Mouse (Mus musculus): ENCODE measurements around the gene Ckap2l. TPM values are rescaled to one million over a fixed set of nuclear protein-coding genes. Genes with fewer than 3 reads are reported as not detected.

Gene Ckap2l
- polyA plus RNA-seq, 1 experiment from 2014 or later = 6.7 TPM

DNA sequence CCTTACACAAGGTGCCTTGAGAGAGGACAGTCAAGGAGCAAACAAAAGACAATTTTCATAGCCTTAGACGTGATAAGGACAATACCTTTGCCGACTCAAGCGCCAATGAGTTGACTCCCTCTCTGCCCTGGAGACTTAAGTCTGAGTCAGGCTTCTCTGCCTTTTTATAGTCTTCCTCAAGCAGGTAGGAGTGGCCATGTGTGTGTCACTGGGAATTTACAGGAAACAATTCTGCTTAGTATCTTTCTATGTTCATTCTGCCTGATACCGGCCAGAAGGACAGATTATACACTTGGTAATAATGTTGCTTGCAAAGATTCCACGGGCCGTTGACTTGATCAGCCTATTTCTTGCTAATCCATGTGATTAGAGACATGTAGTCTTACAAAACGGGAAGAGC, 12.8 kb upstream of the Ckap2l start, which contains the start of gene Il1a:
Gene Il1a (minus strand): TSS at position 137 of the 400 bp plus-strand sequence.
- Histone ChIP-seq H3K4me2 (no peak within 1 kb of the TSS), H3K4me1 (no peaks in the 10 kb centered on the region), H3K9ac (no peak within 1 kb of the TSS), H3K9me3 (no peaks in the 10 kb centered on the region), H3K36me3 (replicated peaks) (no peaks in the 10 kb centered on the region), H3K4me3 (no peak within 1 kb of the TSS), H3K27ac (no peak within 1 kb of the TSS), H3K27me3 (replicated peaks) (no peaks in the 10 kb centered on the region)
- no peak for ATAC-seq (replicated peaks)
- 84% methylated on average over 7 of the region's 7 CpGs for WGBS

DNA sequence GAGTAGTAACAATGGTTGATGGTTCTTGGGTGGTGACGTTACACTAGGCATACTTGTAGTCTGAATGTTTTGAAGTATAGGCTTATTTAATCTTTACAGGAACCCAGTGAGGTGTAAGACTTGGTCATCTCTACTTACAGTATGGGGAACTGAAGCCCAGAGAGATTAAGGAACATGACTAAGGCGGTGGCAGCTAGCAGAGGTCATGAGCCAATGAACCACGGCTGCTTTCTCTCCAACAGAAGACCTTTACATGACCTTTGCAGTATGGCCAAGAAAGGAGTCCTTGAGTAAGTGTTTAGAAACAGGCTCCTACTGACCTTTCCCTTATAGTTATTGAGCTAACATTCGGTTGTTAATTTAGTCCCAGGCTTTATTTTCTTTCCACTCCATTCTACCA, 9.0 kb upstream of the Ckap2l start:
- no peak overlapping the region for H3K4me3 ChIP-seq
- no peak overlapping the region for H3K4me2 ChIP-seq
- no peaks in the 10 kb centered on the region for H3K27me3 ChIP-seq (replicated peaks)
- no peaks in the 10 kb centered on the region for H3K9me3 ChIP-seq
- no peaks in the 10 kb centered on the region for H3K4me1 ChIP-seq
- 80% methylated on average over 4 of the region's 4 CpGs for WGBS
- ATAC-seq (replicated peaks) = no peak
- no peak overlapping the region for H3K27ac ChIP-seq
- H3K9ac ChIP-seq = no peak overlapping the region
- no peaks in the 10 kb centered on the region for H3K36me3 ChIP-seq (replicated peaks)

DNA sequence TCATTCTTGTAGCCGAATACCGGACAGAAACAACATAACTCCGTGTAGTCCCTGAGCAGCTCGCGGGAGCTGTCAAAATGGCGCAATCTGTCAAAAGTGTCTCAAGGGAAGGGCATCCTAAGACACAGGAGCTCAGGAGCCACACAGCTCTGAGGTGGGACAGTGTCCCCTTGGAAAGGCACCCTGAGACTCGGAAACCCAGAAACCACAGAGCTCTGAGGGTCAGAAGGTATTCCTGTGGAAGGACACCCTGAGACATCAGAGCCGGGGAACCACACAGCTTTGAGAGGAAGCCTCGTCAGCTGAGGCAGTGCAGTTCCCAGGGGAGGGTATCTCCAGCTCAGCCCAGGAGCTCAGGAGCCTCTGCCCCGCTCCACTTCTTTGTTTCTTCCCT, 574 bp upstream of the Ckap2l start:
- peaks cover 10% of the 10 kb centered on the region for H3K4me1 ChIP-seq
- peak overlapping the region; percentile 89 for H3K4me2 ChIP-seq
- 3% methylated on average over 10 of the region's 10 CpGs for WGBS
- H3K36me3 ChIP-seq (replicated peaks) = no peaks in the 10 kb centered on the region
- peak overlapping the region; percentile 73 for H3K9ac ChIP-seq
- peak overlapping the region; percentile 78 for H3K4me3 ChIP-seq
- H3K9me3 ChIP-seq = no peaks in the 10 kb centered on the region
- peak overlapping the region; percentile 96 for H3K27ac ChIP-seq
- peak; percentile 83 for ATAC-seq (replicated peaks)
- H3K27me3 ChIP-seq (replicated peaks) = no peaks in the 10 kb centered on the region

DNA sequence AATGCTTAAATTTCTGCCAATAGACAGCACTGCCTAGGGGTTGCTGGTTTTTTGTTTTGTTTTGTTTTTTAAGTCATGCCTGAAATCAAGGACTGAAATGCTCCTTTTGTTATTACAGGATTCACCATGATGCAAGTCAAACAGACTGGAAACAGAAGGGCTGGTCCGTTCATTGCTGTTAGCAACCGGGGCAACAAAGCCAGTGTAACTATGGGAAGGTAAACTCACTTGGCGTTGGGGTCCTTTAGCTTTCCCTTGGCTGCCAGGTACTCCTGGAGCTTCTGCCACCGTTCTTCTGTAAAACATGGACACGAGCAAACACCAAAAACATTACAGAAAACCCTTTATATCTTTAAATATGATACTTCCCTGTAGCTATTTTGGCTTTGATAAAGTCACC, 926 bp downstream of the Ckap2l start:
- Histone ChIP-seq H3K9me3 (no peaks in the 10 kb centered on the region), H3K27ac (no peak overlapping the region), H3K27me3 (replicated peaks) (no peaks in the 10 kb centered on the region), H3K36me3 (replicated peaks) (no peaks in the 10 kb centered on the region), H3K4me1 (peaks cover 10% of the 10 kb centered on the region), H3K4me3 (peak overlapping the region; percentile 78; the same call in 1 of the 2 replicates), H3K9ac (no peak overlapping the region), H3K4me2 (peak overlapping the region; percentile 84)
- WGBS = 47% methylated on average over 5 of the region's 5 CpGs
- no peak for ATAC-seq (replicated peaks)

DNA sequence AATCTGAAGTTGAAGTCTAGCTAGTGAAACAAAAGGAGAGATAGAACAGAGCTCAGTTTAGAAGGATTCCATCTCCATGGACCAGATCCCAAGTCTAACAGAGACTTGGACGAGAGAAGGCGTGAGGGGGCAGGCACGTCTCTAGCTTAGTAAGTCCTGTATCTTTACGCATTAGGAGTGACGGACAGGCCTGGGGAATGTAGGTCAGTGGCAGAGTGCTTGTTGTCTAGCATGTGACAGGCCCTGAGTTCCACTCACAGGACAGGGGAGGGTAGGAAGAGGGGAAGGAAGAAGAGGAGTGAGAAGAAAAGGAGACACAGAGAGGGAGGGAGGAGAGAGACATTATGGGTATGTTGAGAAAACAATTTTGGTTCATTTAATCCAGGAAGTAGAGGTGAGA, 1.9 kb downstream of the Ckap2l start:
- WGBS = 90% methylated on average over 5 of the region's 5 CpGs
- no peaks in the 10 kb centered on the region for H3K36me3 ChIP-seq (replicated peaks)
- no peak overlapping the region for H3K27ac ChIP-seq
- H3K4me3 ChIP-seq = no peak overlapping the region
- H3K9me3 ChIP-seq = no peaks in the 10 kb centered on the region
- no peak for ATAC-seq (replicated peaks)
- no peak overlapping the region for H3K9ac ChIP-seq
- peaks cover 10% of the 10 kb centered on the region for H3K4me1 ChIP-seq
- H3K4me2 ChIP-seq = no peak overlapping the region
- H3K27me3 ChIP-seq (replicated peaks) = no peaks in the 10 kb centered on the region

DNA sequence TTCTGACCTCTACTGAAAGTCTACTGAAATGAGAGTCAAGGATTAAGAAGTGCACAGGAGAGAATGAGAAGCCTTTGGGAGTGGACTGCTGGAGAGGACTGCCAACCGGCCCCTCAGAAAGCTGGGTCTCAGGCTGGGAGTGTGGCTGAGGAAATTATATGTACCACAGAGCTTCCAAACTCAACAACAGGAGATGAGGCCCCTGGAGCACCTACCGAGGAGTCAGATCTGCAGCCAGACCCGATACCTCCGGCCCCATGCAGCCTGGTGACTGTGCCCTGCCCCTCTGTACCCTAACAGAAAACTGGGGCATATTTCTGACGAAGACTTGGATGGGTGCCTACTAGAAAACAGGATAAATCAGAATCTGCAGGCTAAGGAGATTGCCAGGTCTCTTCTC, 23.2 kb downstream of the Ckap2l start:
- no peak for ATAC-seq (replicated peaks)
- Histone ChIP-seq H3K4me3 (no peak overlapping the region), H3K27me3 (replicated peaks) (no peaks in the 10 kb centered on the region), H3K4me2 (no peak overlapping the region), H3K36me3 (replicated peaks) (no peaks in the 10 kb centered on the region), H3K9ac (no peak overlapping the region), H3K4me1 (no peaks in the 10 kb centered on the region), H3K27ac (no peak overlapping the region), H3K9me3 (no peaks in the 10 kb centered on the region)
- WGBS = 97% methylated on average over 5 of the region's 5 CpGs

DNA sequence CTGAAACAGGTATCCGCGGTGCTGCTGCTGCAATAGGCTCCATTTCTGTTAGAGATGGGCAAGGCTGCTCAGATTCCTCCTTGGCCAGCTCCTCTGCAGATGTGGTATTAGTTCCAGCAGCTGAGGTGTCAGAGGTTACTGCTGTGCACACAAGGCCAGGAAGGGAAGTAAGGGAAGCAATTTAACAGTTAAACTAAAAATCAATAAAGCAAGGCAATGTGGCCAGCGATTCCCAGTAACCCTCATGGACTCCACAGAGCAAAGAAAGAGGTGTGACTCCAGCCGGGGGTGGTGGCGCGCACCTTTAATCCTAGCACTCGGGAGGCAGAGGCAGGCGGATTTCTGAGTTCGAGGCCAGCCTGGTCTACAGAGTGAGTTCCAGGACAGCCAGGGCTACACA, 26.4 kb downstream of the Ckap2l start:
- Histone ChIP-seq H3K9me3 (no peaks in the 10 kb centered on the region), H3K27me3 (replicated peaks) (no peaks in the 10 kb centered on the region), H3K4me3 (no peak overlapping the region), H3K4me2 (no peak overlapping the region), H3K36me3 (replicated peaks) (no peaks in the 10 kb centered on the region), H3K4me1 (no peaks in the 10 kb centered on the region), H3K27ac (no peak overlapping the region), H3K9ac (no peak overlapping the region)
- no peak for ATAC-seq (replicated peaks)
- 90% methylated on average over 9 of the region's 9 CpGs for WGBS

DNA sequence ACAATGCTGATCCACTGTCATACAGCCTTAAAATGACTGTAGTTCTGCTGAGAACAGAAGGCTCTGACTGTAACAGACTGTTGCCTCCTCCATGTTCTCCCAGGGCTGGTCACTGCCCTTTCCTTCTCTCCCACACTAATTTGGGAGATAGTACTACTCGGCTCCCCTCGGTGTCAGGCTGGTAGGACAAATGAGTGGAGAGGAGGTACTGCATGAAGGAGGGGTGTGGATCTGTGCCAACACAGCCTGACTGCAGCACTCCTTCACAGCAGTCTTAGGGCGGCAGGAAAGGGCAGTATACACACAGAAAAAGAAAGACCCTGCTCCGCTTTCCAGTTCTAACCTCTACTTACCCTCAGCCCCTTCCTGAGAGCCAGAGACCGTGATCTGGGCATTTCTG, 27.0 kb downstream of the Ckap2l start:
- Histone ChIP-seq H3K36me3 (replicated peaks) (no peaks in the 10 kb centered on the region), H3K9ac (no peak overlapping the region), H3K9me3 (no peaks in the 10 kb centered on the region), H3K27ac (no peak overlapping the region), H3K4me2 (no peak overlapping the region), H3K4me1 (no peaks in the 10 kb centered on the region), H3K27me3 (replicated peaks) (no peaks in the 10 kb centered on the region), H3K4me3 (no peak overlapping the region)
- WGBS = 93% methylated on average over 5 of the region's 5 CpGs
- no peak for ATAC-seq (replicated peaks)

DNA sequence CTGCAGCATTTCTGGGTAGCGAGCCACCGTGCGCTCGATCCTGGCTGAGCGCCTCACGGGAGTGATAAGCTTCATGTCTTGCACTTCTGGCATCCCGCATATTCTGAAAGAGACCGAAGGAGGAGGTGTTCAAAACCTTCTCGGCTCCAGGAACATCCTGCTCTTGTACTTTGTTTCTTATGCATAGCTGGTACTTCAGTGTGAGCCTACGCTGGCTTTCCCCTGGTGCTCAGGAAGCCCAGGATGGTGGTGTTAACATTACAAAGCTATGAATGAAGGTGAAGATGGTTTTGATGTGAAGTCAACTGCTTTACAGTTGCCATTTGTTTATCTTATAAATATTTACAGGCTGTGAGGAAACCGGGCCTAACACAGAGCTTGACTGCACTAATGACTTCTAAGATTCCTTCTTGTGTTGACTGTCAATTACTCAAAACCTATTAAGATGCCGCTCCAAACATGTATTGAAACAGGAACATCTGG, 27.8 kb downstream of the Ckap2l start:
- WGBS = 95% methylated on average over 12 of the region's 12 CpGs
- Histone ChIP-seq H3K4me1 (no peaks in the 10 kb centered on the region), H3K4me2 (no peak overlapping the region), H3K36me3 (replicated peaks) (no peaks in the 10 kb centered on the region), H3K27ac (no peak overlapping the region), H3K4me3 (no peak overlapping the region), H3K9me3 (no peaks in the 10 kb centered on the region), H3K27me3 (replicated peaks) (no peaks in the 10 kb centered on the region), H3K9ac (no peak overlapping the region)
- ATAC-seq (replicated peaks) = no peak

DNA sequence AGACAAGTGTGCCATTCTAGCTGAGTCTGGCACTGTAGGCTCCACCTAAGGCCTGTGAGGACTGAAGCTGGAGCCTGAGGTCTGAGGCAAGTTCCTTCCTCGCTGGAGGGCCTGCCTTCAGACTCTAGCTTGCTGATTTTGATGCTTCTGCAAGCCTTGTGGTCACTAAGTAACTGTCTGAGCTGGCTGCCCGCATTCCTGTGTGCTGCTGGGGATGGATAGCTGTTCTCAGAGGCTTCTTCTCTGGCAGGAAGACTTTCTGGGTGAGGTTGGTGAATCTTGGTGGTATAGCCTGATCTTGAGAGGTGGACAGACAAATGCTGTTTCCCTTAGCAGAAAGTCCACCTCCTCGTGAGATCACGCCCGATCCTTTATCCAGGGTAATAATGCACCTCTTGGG, 29.3 kb downstream of the Ckap2l start:
- no peaks in the 10 kb centered on the region for H3K36me3 ChIP-seq (replicated peaks)
- no peak for ATAC-seq (replicated peaks)

DNA sequence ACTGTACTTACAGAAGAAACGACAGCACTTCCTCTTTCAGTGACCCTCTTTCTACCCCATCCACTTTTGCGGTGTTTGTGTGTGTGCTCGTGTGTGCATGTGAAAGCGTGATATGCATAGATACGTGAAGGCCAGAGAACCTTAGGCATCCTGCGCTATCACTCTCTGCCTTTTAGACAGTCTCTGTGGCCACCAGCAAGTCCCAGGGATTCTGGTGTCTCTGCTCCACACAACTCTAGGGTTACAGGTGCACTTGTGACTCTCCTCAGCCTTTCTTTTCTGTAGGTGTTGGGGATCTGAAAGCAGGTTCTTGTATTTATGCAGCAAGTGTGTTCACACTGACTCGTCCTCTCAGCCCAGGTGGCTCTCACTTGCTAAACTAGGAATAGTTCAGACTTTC, 31.7 kb downstream of the Ckap2l start:
- no peaks in the 10 kb centered on the region for H3K4me1 ChIP-seq
- H3K27me3 ChIP-seq (replicated peaks) = no peaks in the 10 kb centered on the region
- H3K27ac ChIP-seq = no peak overlapping the region
- no peak overlapping the region for H3K4me2 ChIP-seq
- H3K4me3 ChIP-seq = no peak overlapping the region
- ATAC-seq (replicated peaks) = no peak
- 95% methylated on average over 7 of the region's 7 CpGs for WGBS
- H3K9ac ChIP-seq = no peak overlapping the region
- H3K36me3 ChIP-seq (replicated peaks) = no peaks in the 10 kb centered on the region
- H3K9me3 ChIP-seq = no peaks in the 10 kb centered on the region

More for the DNA sequence above, 29.3 kb downstream of the Ckap2l start:
- no peaks in the 10 kb centered on the region for H3K27me3 ChIP-seq (replicated peaks)
- H3K4me1 ChIP-seq = no peaks in the 10 kb centered on the region
- H3K9ac ChIP-seq = no peak overlapping the region
- no peak overlapping the region for H3K27ac ChIP-seq
- H3K9me3 ChIP-seq = no peaks in the 10 kb centered on the region
- H3K4me3 ChIP-seq = no peak overlapping the region
- H3K4me2 ChIP-seq = no peak overlapping the region
- WGBS = 95% methylated on average over 5 of the region's 5 CpGs

DNA sequence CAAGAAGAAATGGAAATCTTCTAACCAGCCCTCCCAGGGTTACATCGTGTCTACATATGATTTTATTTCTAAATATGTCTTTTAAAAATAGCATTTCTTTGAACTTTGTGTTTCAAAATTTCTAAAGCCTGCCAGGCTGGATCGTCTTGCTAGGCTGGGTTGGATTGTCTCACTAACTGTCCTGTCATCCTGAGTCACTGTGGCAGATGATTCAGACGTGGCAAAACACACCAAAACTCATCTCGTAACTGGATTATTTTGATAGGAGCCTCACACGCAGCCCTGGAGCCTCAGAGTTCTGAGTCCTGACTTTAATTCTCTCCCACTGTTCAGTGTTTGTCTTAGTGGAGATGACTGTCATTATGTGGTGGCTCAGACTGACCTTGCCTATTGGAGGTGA, 33.9 kb downstream of the Ckap2l start:
- Histone ChIP-seq H3K4me2 (no peak overlapping the region), H3K27me3 (replicated peaks) (no peaks in the 10 kb centered on the region), H3K36me3 (replicated peaks) (no peaks in the 10 kb centered on the region), H3K27ac (no peak overlapping the region), H3K9me3 (no peaks in the 10 kb centered on the region), H3K9ac (no peak overlapping the region), H3K4me3 (no peak overlapping the region), H3K4me1 (peaks cover 3% of the 10 kb centered on the region; the same call in 1 of the 2 replicates)
- 77% methylated on average over 5 of the region's 5 CpGs for WGBS
- no peak for ATAC-seq (replicated peaks)

DNA sequence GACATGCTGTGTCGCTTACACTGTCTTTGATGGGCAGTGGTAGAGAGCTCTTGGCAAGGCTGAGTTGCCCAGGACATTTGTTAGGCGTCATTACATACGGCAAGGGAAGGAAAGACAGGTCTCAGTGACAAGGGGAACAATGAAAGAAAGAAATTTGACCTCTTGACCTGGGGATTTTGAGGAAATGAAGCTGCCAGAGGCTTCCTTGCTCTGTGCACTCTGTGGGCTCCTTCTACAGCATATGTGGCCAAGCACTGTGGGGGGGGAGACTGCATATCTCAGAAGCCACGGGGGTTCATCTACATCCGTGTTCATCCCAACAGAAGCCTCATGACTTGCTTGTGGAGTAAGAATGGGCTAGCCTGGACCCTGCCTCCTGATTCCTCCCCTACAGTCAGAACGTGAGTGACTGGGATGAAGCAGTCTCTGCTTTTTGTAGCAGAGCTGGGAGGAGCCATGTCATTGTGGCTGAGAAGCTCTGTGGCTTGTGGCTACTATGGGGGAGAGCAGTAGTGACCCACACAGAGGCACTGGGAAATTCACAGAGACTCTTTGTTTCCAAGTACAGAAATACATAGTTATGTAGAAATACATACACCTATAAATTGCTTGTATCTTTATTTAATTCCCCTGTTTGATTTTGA, 35.7 kb downstream of the Ckap2l start:
- H3K4me1 ChIP-seq = peaks cover 3% of the 10 kb centered on the region; the same call in 1 of the 2 replicates
- no peak overlapping the region for H3K4me3 ChIP-seq
- H3K9me3 ChIP-seq = no peaks in the 10 kb centered on the region
- H3K36me3 ChIP-seq (replicated peaks) = no peaks in the 10 kb centered on the region
- ATAC-seq (replicated peaks) = no peak
- WGBS = 57% methylated on average over 6 of the region's 6 CpGs
- H3K9ac ChIP-seq = no peak overlapping the region
- H3K27ac ChIP-seq = no peak overlapping the region
- no peak overlapping the region for H3K4me2 ChIP-seq
- no peaks in the 10 kb centered on the region for H3K27me3 ChIP-seq (replicated peaks)
